Mouse (Mus musculus) granulocyte monocyte progenitor cell, adult 5-6 weeks (primary cell): ENCODE results near the gene D030056L22Rik. TPM values are rescaled to one million over a fixed set of nuclear protein-coding genes. Genes with fewer than 3 reads are reported as not detected.

Experiments used
- ATAC-seq: replicated peaks from 2 replicates; pipeline ENCODE4 v1.8.0; 2016; ENCODE audit warnings: mild to moderate bottlenecking, moderate TSS enrichment, inconsistent platforms; ENCODE audit not compliant: poor library complexity, severe bottlenecking
- total RNA-seq, 2 experiments: library from RNA; stranded (forward) in 1 of 2; stranded (reverse) in 1 of 2; fragments of 200-712, 200-1000 nt in 1 of 2; fragments of >200 nt in 1 of 2; fragmentation: Nextera tagmentation in 1 of 2; gene quantifications; 2 replicates each; pipeline ENCODE4 v1.2.3; 2014 to 2017

D030056L22Rik gene
- total RNA-seq (2014; fragmentation: Nextera tagmentation) (15.9 and 28.7 TPM in 2 replicates), total RNA-seq (2017) (18.8 and 20.1 TPM in 2 replicates)

GRCm38 (mm10) chr19:18712866-18713300 lies at the start of gene D030056L22Rik:
Gene D030056L22Rik, plus strand, starts transcription at chr19:18713193.
- ATAC-seq: peak; percentile 95

GRCm38 (mm10) chr19:18663904-18664303 lies 49.1 kb upstream of the D030056L22Rik start:
- peak; percentile 96 for ATAC-seq

DNA sequence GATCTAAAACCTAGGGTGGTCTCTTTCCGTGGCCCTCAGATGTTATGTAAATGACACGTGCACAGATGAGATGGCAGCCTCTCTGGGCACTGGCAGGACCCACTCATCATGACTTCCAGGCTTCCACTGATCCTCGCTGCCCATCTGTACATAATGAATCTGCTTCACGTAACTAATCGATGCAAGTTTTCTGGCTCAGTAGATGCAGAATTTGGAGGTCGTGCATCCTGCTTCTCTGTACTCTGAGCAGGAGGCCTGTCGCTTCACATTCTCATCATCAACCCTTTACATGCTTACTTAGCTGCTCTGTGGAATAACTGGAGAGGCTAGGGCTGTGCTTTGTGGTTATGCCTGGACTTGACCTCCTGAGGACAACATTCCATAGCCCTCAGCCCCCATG lies 46.0 kb upstream of the D030056L22Rik start:
- no peak for ATAC-seq

DNA sequence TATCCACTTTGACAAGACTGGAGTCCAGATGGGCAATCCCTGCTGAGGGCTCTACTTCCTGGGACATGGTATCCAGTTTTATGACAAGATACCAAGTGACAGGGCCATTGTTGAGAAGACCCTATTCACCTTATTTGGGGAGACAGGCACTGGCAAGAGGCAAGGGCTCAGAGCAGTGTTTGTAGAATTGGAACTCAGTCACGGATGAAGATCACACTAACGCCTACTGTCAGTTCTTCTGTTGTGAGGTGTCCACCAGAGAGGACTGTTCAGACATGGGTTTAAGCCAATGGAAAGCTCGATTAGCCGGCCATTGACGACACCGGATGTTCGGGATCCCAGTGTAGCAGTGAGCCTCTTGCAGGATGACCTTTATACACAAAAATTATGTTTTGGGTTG lies 43.4 kb upstream of the D030056L22Rik start:
- ATAC-seq: no peak

DNA sequence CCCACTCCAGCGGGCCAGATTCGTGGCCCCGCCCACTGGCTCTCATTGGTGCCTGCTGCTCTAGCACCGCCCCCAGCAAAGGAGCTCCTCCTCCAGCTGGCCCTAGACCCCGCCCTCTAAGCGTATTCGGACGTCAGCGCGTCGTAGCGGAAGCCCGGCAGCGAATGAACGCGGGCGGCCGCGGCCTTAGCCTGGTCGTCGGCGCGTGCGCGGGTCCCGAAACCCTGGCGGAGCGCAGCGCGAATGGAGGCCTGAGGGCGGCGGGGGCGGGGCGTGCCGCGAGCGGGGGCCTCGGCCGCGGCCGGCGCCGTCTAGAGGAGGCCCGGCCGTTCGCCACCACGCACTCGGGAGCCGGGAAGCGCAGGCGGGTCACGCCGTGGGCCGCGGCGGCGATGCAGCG lies 42.4 kb upstream of the D030056L22Rik start, which contains the start of gene Carnmt1:
TSS of gene Carnmt1 (plus strand) at position 157 of the 400 bp plus-strand sequence.
- peak; percentile 97 for ATAC-seq

- peak; percentile 33 for ATAC-seq
Measured at GRCm38 (mm10) chr19:18671056-18671741, 41.8 kb upstream of the D030056L22Rik start.

DNA sequence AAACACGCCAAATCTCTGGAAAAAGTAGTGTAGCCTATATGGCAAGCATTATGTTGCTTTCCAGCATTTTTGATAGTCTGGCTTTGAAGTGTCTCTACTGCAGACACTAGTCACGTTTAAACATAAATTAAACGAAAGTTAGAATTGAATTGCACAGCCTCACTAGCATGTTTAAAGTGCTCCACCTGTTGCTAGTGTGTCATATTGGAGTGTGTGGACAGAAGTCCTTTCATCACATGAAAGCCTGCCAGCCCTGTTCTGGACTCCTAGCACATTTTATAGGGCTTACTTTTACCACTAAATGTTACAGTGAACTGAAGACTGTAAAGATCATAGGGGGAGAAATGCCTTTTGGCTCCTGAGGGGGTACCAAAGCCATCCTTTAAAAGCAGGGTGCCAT lies 40.5 kb upstream of the D030056L22Rik start:
- ATAC-seq: no peak

DNA sequence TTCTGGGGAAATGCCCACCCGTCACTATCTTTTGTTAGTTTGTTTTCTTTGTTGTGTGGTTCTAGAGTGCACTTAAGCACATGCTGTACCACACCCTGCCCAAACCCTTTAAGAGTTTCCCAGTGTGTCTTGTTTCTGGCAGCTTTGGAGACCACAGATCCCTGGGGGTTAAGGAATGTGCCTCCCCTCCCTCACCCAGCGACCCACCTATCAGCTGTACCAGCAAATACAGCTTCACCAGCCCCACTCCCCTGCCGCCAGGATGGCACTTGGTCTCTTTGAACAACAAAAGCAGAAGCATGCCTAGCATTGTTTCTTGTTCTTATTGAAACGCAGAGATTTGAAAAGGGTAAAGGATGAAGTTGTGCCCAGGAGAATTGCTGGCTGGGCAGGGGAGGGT lies 39.9 kb upstream of the D030056L22Rik start:
- ATAC-seq: no peak

GRCm38 (mm10) chr19:18682142-18682541 lies 30.9 kb upstream of the D030056L22Rik start:
- ATAC-seq: no peak

DNA sequence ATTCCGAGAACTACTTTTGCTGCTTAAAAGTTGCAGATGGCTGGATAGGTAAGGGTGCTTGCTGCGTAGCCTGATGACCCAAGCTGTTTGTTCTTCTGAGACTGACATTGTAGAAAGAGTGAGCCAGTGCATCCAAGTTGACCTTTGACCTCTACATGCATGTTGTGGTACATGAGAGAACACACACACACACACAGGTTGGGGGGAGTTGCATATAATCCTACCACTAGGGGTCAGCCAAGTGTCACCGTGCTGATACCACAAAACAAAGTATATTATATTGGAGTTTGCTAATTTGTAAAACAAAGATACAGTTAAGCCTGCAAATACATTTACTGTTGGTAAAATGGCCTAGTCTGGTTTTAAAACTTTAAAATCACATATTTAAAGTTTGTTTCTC lies 25.4 kb upstream of the D030056L22Rik start:
- peak; percentile 99 for ATAC-seq

GRCm38 (mm10) chr19:18692176-18692575 lies 20.8 kb upstream of the D030056L22Rik start:
- ATAC-seq: 0 out of 2 replicates have a peak, but pooled peaks have one; percentile 36

GRCm38 (mm10) chr19:18692768-18693167 lies 20.2 kb upstream of the D030056L22Rik start:
- ATAC-seq: no peak

DNA sequence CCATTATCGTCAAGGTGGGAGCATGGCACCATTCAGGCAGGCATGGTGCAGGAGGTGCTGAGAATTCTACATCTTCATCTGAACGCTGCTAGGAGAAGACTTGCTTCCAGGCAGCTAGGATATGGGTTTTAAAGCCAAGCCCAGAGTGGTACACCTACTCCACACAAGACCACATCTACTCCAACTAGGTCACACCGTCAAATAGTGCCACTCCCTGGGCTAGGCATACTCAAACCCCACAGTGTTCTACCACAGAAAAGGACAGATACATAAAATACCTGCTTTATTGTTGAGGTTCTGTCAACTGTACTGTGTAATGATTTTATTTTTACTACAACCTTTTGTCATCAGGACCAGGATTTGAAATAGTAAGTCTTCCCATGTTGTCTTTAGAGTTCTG lies 17.9 kb upstream of the D030056L22Rik start:
- no peak for ATAC-seq

GRCm38 (mm10) chr19:18695552-18695951 lies 17.4 kb upstream of the D030056L22Rik start:
- ATAC-seq: no peak

- ATAC-seq: no peak
Measured at GRCm38 (mm10) chr19:18708101-18708500, 4.9 kb upstream of the D030056L22Rik start.

GRCm38 (mm10) chr19:18710903-18711302 lies 2.1 kb upstream of the D030056L22Rik start:
- no peak for ATAC-seq

DNA sequence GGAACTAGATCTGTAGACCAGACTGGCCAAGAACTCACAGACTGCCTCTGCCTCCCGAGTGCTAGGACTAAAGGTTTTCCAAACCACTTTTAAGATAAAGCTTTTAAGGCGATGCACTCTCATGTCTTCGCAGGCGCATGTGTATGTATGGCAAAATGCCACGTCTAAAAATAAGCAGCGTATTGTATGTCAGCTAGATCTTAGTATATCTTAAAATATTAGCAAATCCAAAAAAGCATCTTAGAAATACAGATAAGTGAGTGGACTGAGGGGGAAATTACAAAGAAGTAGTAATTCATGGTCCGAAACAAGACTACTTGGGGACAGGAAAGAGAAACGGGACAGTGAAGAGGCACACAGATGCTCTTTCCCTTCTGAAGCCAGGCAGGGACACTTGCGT lies 1.4 kb upstream of the D030056L22Rik start:
- ATAC-seq: no peak

DNA sequence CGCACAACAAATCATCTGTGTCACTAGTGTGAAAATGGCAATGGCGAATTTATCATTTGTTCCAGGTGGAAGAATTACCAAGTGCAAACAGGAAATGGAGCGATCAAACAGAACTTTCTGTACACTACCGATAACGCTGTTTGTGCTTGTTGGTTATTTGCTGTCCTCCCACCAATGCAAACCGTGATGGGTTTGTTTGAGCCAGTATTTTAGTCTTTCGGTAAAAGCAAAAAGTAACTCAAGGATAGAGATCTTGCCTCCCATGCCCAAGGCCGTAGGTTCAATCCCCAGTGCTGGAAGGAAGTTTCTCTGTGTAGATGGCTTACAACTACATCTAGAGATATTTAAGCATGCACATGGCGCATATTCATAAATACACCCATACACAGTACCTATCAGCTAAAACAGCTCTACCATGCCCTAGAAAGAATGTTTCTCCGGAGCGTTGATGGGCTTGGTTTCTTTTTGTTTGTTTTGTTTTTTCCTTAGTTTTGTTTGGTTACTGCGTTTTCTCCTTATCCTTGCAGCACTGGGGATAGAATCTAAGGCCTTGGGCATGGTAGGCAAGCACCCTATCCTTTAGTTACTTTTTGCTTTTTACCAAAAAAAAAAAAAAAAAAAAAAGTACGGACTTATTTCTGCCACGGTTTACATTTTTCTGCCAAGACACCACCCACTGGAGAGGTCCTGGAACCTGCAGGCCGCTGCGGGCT lies 684 bp upstream of the D030056L22Rik start:
- ATAC-seq: no peak

DNA sequence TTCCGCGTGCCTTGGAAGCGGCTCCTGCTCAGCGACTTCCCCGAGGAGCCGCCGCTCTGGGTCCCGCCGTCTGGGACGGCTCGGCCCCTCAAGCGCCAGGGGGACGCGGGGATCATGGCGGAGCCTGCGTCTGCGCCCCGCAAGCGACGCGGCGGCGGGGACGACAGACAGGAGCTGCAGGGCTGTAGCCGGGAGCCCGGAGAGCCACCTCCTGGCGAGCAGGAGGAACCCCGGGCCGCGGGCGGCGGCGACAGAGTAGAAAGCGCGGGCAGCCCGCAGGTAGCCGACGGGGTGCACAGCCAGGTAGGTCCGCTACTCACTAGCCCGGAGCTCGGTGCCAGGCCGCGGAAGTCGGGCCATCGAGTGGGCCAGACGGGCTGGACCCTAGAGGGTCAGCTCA lies 364 bp downstream of the D030056L22Rik start:
- peak; percentile 23 for ATAC-seq

- ATAC-seq: peak; percentile 44
Measured at GRCm38 (mm10) chr19:18716374-18716773, 3.4 kb downstream of the D030056L22Rik start.

DNA sequence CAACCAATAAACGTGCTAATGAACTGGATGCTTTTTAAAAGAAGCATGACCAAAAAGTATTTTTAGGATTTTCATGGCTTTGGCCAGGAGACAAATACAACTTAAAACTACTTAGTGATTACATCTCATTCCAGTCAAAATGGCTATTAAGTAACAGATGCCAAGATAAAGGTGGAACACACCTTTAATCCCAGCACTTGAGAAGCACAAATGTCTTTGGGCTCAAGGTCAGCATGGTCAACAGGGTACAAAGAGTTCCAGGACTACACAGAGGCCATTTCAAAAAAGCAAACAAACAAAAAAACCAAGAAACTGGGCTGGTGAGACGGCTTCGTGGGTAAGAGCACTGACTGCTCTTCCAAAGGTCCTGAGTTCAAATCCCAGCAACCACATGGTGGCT lies 7.3 kb downstream of the D030056L22Rik start:
- no peak for ATAC-seq
